Mouse (Mus musculus): ENCODE measurements around the gene Elf5.

Elf5 gene

GRCm38 (mm10) chr2:103435110-103435509 lies 23.6 kb downstream of the Elf5 start:
- DNase-seq (ENCODE audit: extremely low spot score), result no peak

GRCm38 (mm10) chr2:103436534-103436933 lies 25.0 kb downstream of the Elf5 start:
- no peak for DNase-seq (ENCODE audit: extremely low spot score)

DNA sequence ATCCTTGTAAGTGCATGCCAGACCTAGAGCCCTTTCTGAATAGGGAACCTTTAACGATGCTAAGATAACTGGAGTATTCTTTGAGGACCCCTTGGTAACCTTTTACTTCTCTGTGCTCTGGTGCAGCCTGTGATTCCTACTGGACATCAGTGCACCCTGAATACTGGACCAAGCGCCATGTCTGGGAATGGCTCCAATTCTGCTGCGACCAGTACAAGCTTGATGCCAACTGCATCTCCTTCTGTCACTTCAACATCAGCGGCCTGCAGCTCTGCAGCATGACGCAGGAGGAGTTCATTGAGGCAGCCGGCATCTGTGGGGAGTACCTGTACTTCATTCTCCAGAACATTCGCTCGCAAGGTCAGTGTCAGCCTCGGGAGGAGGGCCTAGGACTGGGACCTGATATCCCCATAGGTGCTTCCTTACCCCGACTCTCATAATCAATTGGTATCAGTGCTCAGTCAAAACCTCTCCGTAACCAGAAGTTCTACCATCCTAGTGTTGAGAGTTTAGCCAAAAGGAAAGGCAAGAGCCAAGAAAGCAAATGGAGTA lies 27.7 kb downstream of the Elf5 start:
- no peak for DNase-seq (ENCODE audit: extremely low spot score)

- peak; percentile 84 for DNase-seq (ENCODE audit: extremely low spot score)
Observed at GRCm38 (mm10) chr2:103439710-103440109, 28.2 kb downstream of the Elf5 start.

- DNase-seq (ENCODE audit: extremely low spot score), result peak; percentile 33
Observed at GRCm38 (mm10) chr2:103445776-103446175, 34.3 kb downstream of the Elf5 start.

DNA sequence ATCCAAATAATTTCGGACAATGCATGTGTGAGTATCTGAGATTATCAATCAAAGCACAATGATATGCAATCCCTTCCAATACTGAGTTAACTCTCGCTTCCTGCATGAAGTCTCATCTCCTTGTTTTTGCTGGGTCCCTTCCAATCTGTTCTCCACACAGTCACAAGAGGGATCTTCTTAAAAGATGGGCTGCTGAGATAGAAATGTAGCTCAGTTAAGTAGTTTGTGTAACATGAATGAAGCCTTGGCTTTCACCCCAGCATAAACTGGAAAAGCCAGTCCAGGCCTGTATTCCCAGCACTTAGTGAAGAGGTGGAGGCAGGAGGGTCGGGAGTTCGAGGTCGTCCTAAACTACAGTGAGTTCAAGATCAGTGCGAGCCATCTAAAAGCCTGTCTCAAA lies 34.8 kb downstream of the Elf5 start:
- DNase-seq (ENCODE audit: extremely low spot score), result no peak

DNA sequence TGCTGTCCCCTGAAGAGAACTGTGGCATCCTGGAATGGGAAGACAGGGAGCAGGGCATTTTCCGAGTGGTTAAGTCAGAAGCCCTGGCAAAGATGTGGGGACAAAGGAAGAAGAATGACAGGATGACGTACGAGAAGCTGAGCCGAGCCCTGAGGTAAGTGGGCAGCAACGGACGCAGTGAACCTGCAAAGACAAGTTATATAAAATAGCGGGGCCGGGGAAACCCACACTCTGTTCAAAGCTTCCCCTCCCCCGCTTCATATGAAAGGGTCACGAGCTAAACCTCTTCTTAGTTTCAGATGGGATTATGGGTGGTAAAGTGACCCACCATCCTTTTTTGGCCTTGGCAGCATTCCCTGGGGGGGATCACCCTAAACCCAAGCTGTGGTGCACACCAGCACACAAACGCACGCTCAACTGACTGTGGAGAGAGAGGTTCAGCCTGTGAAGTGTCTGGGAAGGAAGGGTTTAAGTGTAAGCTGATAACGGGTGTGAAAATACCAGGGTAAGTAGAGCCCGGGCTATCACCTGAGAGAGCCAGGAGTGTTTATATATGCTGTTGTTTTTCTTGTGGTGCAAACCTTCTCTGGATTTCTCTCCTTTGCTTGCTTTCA lies 37.6 kb downstream of the Elf5 start:
- DNase-seq (ENCODE audit: extremely low spot score), result no peak

DNA sequence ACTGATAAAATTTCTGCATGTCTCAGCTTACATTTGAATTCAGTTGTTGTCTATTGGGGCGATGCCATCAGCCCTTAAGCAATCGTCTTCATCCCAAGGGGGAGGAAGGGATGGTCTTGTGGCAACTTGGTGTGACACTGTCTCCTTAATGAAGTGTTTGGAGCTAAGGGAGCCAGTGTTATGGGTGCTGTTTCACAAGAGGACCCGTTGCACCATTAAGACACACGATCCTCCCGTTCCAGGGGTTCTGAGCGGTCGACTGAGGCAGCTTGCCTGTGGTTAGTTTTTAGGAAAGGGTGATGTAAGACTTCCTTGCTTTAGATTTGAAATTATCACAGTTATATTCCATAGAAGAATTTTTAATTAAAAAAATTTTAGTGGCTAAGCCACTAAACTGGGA lies 38.3 kb downstream of the Elf5 start:
- DNase-seq (ENCODE audit: extremely low spot score), result no peak

DNA sequence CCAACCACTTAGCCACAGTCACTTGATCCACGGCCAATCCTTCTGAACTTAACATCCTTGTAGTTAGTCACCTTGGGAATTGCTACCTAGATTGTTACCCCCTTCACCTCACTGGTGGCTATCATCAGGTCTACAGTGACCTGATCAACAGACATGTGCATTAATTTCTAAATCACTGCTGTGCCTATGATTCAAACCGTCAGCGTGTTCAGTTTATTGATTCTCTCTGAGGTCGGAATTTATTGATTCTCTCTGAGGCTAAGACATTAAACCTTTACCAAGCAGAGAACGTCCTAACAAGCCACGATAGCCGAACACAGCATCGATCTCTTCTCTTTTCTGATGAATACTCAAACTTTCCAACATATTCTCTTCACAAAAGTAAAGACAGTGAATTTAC lies 38.8 kb downstream of the Elf5 start:
- DNase-seq (ENCODE audit: extremely low spot score), result no peak

DNA sequence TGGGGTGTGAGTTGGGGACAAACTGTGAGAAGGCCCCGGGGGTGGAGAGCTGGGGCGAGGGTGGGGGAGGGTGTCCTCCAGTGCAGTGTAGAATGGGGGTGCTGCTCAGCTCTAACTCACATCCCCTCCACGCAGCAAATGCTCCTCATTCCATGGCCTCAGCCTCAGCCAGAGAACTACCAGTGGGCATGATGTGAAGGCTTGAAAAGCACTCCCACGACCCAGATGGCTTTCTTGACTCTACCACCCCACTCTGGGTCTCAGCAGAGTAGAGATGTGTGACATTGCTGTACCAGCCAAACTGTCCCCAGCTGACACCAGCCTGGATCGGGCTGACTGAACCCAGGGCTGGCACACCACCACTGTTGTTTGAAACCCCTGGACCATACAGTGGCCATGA lies 41.1 kb downstream of the Elf5 start:
- DNase-seq (ENCODE audit: extremely low spot score), result no peak

DNA sequence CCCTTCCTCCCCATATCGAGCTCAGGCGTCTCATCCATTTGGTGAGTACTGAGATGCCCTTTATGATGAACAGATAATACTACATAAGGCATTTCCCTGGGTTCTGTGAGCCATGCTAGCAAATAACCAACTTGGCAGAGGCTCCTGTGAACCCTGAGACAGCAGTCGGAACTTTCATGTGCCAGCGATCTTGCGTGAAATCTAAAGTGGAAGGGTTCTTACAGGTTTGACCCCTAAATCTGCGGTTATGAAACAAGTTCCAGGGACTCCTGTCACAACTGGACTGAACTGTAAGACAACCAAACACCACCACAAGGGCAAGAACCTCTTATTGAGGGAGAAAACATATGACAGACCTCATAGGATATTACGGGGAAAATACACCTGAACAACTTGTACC lies 44.3 kb downstream of the Elf5 start:
- no peak for DNase-seq (ENCODE audit: extremely low spot score)

GRCm38 (mm10) chr2:103456646-103457045 lies 45.2 kb downstream of the Elf5 start:
- DNase-seq (ENCODE audit: extremely low spot score), result peak; percentile 78

DNA sequence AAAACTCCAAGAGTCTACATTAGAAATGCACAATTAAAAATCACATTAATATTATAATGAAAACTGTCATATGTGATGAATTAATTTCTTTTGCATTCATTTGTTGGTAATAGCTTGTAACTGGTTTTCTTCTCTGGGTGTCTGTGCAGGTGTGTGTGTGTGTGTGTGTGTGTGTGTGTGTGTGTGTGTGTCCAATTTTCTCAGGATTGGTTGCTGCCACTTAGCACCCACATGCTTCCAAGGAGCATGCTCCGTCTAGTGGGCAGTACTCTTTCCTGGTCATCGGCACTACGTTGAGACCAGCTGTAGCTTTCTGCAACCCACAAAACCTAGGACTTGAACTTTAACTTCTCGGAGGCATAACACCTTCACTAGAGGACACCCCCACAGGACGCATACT lies 45.6 kb downstream of the Elf5 start:
- DNase-seq (ENCODE audit: extremely low spot score), result no peak

- no peak for DNase-seq (ENCODE audit: extremely low spot score)
Observed at GRCm38 (mm10) chr2:103457628-103458027, 46.1 kb downstream of the Elf5 start.

- no peak for DNase-seq (ENCODE audit: extremely low spot score)
Observed at GRCm38 (mm10) chr2:103459069-103459468, 47.6 kb downstream of the Elf5 start.

DNA sequence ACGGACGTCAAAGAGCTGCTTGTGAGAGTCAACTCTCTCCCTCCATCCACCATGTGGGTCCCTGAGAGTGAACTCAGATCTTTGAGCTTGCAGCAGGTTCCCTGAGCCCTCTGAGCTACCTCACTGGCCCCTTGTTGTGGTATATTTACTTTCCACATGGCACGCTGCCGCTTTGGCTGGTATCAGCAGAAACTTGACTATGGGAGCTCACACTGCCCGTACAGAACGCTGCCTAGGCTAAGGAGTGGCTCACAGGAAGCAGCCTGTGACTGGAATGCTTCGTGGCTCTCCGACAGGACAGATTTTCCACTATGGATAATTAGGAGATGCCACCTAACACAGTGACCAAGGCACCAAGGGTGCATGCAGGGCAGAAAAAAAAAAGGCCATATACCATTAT lies 49.7 kb downstream of the Elf5 start:
- no peak for DNase-seq (ENCODE audit: extremely low spot score)

DNA sequence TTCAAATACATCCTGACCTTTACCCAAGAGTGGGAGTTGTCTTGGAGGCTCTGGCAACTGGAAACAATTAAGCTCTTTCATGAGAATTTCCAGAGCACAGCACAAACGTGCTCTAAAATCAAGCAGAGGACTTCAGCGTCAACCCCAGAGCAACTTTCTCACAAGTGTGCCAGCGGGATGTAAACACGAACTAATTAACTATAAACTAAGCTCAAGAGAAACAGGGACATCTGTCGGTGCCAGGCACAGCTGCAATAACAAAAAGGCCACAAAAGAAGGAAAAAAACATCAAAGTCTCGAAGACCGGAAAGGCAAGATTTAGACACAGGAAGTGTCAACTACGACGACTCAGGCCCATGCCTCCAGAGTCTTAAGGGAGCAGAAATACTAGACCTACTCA lies 50.3 kb downstream of the Elf5 start:
- DNase-seq (ENCODE audit: extremely low spot score), result peak; percentile 42

DNA sequence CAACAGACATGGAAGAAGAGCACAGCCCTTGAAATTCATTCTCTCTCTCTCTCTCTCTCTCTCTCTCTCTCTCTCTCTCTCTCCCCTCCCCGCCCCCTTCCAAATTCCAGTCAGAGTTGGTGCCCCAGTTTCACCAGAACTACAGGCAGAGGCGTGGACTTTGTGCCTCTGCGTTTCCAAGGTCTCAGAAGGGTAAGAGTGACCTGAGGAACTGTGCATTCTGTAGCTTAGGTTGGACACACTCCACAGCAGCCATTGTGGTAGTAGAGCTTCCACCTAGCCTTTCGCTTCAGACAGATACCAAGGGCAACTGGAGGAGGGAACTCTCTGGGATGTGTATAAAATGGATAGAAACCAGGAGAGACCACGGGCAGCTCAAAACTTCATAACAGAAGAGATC lies 51.3 kb downstream of the Elf5 start:
- DNase-seq (ENCODE audit: extremely low spot score), result no peak

DNA sequence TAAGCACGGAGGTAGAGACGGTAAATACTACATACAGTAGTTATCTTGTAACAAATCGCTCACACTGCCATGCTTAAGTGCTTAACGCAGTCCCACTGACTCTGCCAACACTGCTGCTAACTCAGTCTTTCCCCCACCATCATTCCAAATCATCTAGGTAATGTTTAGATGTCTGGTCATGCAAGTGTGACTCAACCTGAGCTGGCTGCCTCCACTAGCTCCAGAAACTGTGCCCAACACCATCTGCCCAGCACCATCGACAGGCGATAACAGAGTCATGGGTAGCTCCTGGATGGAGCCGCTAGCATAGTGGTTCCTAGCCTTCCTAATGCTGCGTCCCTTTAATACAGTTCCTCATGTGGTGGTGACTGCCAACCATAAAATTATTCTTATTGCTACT lies 53.0 kb downstream of the Elf5 start:
- no peak for DNase-seq (ENCODE audit: extremely low spot score)

GRCm38 (mm10) chr2:103465429-103465828 lies 53.9 kb downstream of the Elf5 start:
- DNase-seq (ENCODE audit: extremely low spot score), result no peak

DNA sequence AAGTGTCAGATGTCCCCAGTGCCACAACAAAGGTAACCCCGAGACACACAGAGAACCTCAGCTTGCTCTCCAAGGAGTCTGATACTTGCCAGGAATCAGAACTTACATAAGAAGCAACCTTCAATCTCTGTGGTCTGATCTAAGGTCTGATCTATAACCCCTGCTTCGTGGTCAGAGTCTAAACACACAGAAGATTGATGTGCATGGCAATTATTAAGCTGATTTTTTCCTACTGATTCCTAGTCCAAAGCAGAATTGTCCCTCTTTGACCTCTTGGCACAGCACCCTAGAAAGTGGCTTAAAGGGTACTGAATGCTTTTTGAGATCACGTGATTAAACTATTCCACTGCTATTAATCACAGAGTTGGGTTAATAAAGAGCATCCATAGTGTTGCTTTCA lies 54.8 kb downstream of the Elf5 start:
- no peak for DNase-seq (ENCODE audit: extremely low spot score)

GRCm38 (mm10) chr2:103466984-103467588 lies 55.6 kb downstream of the Elf5 start:
- no peak for DNase-seq (ENCODE audit: extremely low spot score)

GRCm38 (mm10) chr2:103473362-103473761 lies 61.9 kb downstream of the Elf5 start:
- DNase-seq (ENCODE audit: extremely low spot score), result no peak

DNA sequence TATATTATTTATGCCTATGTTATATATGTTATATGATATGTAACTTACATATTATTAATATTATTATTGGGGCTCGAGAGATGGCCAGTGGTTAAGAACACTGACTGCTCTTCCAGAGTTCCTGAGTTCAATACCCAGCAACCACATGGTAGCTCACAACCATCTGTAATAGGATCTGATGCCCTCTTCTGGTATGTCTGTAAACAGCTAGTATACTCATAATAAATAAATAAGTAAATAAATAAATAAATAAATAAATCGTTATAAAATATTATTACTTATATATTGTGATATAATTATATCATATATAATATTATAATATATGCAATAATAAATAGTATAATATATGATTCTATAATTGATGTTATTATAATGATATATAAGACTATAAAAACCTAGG lies 64.7 kb downstream of the Elf5 start:
- no peak for DNase-seq (ENCODE audit: extremely low spot score)

Data from embryo, embryonic 9.5 days (tissue).